Mouse (Mus musculus): ENCODE results near the gene Vav2.

Vav2 gene

GRCm38 (mm10) chr2:27371450-27371849 lies 55.4 kb downstream of the Vav2 start:
- DNase-seq (ENCODE audit: inconsistent ontology term), result no peak

- no peak for DNase-seq (ENCODE audit: inconsistent ontology term)
Observed at GRCm38 (mm10) chr2:27368980-27369379, 57.9 kb downstream of the Vav2 start.

GRCm38 (mm10) chr2:27365296-27365695 lies 61.5 kb downstream of the Vav2 start:
- DNase-seq (ENCODE audit: inconsistent ontology term), result peak; percentile 36

- DNase-seq (ENCODE audit: inconsistent ontology term), result no peak
Observed at GRCm38 (mm10) chr2:27361786-27362185, 65.0 kb downstream of the Vav2 start.

- no peak for DNase-seq (ENCODE audit: inconsistent ontology term)
Observed at GRCm38 (mm10) chr2:27358461-27358860, 68.4 kb downstream of the Vav2 start.

- no peak for DNase-seq (ENCODE audit: inconsistent ontology term)
Observed at GRCm38 (mm10) chr2:27355684-27356083, 71.1 kb downstream of the Vav2 start.

- DNase-seq (ENCODE audit: inconsistent ontology term), result no peak
Observed at GRCm38 (mm10) chr2:27354610-27355211, 72.1 kb downstream of the Vav2 start.

- DNase-seq (ENCODE audit: inconsistent ontology term), result peak; percentile 82
Observed at GRCm38 (mm10) chr2:27352720-27353119, 74.1 kb downstream of the Vav2 start.

GRCm38 (mm10) chr2:27350371-27350770 lies 76.5 kb downstream of the Vav2 start:
- no peak for DNase-seq (ENCODE audit: inconsistent ontology term)

GRCm38 (mm10) chr2:27343984-27344453 lies 82.8 kb downstream of the Vav2 start:
- DNase-seq (ENCODE audit: inconsistent ontology term), result no peak

GRCm38 (mm10) chr2:27340682-27341081 lies 86.2 kb downstream of the Vav2 start:
- no peak for DNase-seq (ENCODE audit: inconsistent ontology term)

- DNase-seq (ENCODE audit: inconsistent ontology term), result no peak
Observed at GRCm38 (mm10) chr2:27339051-27339450, 87.8 kb downstream of the Vav2 start.

- DNase-seq (ENCODE audit: inconsistent ontology term), result no peak
Observed at GRCm38 (mm10) chr2:27337261-27337660, 89.6 kb downstream of the Vav2 start.

- no peak for DNase-seq (ENCODE audit: inconsistent ontology term)
Observed at GRCm38 (mm10) chr2:27336600-27336999, 90.2 kb downstream of the Vav2 start.

- peak; percentile 94 for DNase-seq (ENCODE audit: inconsistent ontology term)
Observed at GRCm38 (mm10) chr2:27334816-27335215, 92.0 kb downstream of the Vav2 start.

- DNase-seq (ENCODE audit: inconsistent ontology term), result peak; percentile 93
Observed at GRCm38 (mm10) chr2:27331560-27331959, 95.3 kb downstream of the Vav2 start.

- DNase-seq (ENCODE audit: inconsistent ontology term), result no peak
Observed at GRCm38 (mm10) chr2:27330446-27330845, 96.4 kb downstream of the Vav2 start.

- DNase-seq (ENCODE audit: inconsistent ontology term), result no peak
Observed at GRCm38 (mm10) chr2:27329386-27330060, 97.3 kb downstream of the Vav2 start.

GRCm38 (mm10) chr2:27328613-27329041 lies 98.2 kb downstream of the Vav2 start:
- no peak for DNase-seq (ENCODE audit: inconsistent ontology term)

- DNase-seq (ENCODE audit: inconsistent ontology term), result no peak
Observed at GRCm38 (mm10) chr2:27327886-27328285, 98.9 kb downstream of the Vav2 start.

GRCm38 (mm10) chr2:27327076-27327475 lies 99.8 kb downstream of the Vav2 start:
- DNase-seq (ENCODE audit: inconsistent ontology term), result no peak

- no peak for DNase-seq (ENCODE audit: inconsistent ontology term)
Observed at GRCm38 (mm10) chr2:27326357-27326756, 100.5 kb downstream of the Vav2 start.

GRCm38 (mm10) chr2:27324690-27325089 lies 102.1 kb downstream of the Vav2 start:
- DNase-seq (ENCODE audit: inconsistent ontology term), result no peak
